Mouse (Mus musculus) kidney, postnatal 25 days (tissue): ENCODE measurements around the gene Cmtm1.
"Not testable (repeated sequence)": the region's sequence is repeated elsewhere in the genome, so short reads cannot be mapped to it uniquely, and the experiment has no call there.

Source experiments
- DNase-seq, 2 experiments: peaks; one replicate each; pipeline ENCODE4 v3.0.0; 2021; ENCODE audit warnings: mixed read lengths in 2 of 2

Gene Cmtm1

DNA sequence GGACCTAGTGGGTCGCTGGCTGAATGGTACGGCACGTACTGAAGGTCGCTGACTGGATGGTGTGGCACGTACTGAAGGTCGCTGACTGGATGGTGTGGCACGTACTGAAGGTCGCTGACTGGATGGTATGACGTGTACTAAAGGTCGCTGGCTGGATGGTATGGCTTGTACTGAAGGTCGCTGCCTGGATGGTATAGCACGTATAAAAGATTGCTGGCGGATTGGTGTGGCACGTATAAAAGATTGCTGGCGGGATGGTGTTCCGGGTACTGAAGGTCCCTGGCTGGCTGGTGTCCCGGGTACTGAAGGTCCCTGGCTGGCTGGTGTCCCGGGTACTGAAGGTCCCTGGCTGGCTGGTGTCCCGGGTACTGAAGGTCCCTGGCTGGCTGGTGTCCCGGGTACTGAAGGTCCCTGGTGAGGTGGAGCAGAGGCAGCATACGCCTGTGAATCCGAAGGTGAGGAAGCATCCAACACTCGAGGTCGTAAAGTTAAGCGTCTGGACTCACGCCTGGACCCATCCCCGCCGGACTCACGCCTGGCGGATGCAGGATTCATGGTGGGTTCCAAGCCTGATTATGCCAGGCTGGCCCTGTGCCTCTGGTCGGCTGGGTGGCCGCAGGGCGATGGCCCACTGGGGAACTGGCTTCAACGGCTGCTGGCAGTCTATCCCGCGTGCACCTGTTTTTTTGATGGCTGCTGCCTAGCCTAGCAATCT lies at the start of gene Cmtm1, which contains the start of gene Gm45711:
TSS of gene Cmtm1 (minus strand) at position 705 of the 715 bp plus-strand sequence.
TSS of gene Gm45711 (minus strand) at position 641 of the 715 bp plus-strand sequence.
- DNase-seq = not testable (repeated sequence)

GRCm38 (mm10) chr8:104358637-104359036 lies 48.7 kb upstream of the Cmtm1 start:
- DNase-seq = no peak

- DNase-seq = no peak
These were observed 44.6 kb upstream of the Cmtm1 start for GRCm38 (mm10) chr8:104354504-104354903.

- no peak for DNase-seq
These were observed 43.2 kb upstream of the Cmtm1 start for GRCm38 (mm10) chr8:104353186-104353585.

GRCm38 (mm10) chr8:104350047-104350446 lies 40.1 kb upstream of the Cmtm1 start:
- peak in 1 of 2 experiments; percentile 16 for DNase-seq

DNA sequence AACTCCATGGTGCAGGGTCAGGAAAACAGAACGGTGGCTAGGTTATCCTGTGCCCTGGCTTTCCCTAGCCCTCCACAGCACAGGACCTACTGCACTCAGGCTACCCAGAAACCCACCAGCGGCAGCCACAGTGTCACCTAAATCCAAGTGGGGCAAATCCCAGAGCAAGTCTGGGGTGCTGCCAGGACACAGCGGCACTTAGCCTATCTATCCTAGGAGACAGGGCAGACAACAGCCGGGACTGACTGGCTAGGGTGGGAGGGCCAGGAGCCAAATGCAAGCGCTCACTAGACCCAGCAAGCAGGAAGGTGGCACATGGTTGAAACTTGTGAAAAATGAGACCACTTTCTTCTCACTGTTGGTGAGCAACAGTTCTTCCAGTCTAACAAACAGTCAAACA lies 39.0 kb upstream of the Cmtm1 start:
- DNase-seq = no peak

DNA sequence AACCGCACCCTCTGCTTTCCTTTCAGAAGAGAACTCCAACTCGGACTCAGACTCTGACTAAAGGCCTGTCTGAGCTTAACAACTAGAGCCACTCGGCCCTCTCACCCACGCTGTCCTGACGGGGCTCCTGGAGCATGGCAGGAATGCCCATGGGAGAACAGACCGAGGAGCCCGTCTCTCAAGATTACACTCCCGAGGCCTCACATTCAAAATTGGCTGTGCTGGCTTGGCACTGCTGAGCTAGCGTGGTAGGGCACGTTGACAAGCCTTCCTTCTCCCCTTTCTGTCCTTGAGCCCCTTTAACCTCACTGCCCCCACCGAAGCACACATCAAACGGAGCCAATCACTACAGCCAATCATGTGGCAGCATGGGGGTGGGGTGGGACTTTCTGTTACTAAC lies 36.8 kb upstream of the Cmtm1 start:
- no peak for DNase-seq

DNA sequence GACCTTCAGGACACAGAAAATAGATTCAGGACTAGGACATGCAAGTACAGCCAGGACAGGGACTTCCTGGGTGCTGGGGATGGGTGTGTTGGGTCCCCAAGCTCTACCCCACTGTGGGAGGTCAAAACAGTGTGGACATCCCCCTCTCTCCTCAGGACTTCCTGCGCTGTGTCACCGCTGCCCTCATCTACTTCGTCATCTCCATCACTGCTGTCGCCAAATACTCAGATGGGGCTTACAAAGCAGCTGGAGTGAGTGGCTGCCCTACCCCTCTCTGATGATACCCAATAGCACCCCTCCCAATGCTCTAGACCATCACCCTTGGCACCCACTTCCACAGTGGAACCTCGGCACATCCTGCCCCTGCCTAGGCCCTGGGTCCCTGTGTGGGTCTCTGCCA lies 34.7 kb upstream of the Cmtm1 start:
- DNase-seq = no peak

- peak; percentile 90 to 91 for DNase-seq
These were observed 34.0 kb upstream of the Cmtm1 start for GRCm38 (mm10) chr8:104343957-104344356.

GRCm38 (mm10) chr8:104342426-104342825 lies 32.5 kb upstream of the Cmtm1 start:
- DNase-seq = no peak

DNA sequence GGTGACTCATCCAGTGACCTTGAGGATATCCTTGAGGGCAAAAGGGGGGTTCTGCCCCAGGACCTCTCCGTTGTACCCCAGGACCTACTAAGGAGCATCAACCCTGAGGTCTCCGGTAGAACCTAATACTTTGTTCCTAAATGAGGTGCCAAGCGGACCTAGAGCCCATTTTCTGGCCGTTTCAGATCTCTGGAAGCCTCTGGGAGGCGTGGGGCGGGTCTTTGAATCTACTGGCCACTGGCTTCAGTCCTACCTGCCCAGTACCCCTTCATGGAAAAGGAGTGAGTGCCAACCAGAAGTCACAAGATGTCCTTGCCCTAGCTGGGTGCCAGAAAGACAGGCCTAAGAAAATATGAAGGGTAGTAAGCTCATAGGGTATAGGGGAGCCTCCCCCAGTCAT lies 31.7 kb upstream of the Cmtm1 start:
- no peak for DNase-seq

- DNase-seq = peak; percentile 79 to 82
These were observed 31.2 kb upstream of the Cmtm1 start for GRCm38 (mm10) chr8:104341106-104341561.

GRCm38 (mm10) chr8:104340233-104341105 lies 30.5 kb upstream of the Cmtm1 start:
- peak; percentile 74 to 86 for DNase-seq

DNA sequence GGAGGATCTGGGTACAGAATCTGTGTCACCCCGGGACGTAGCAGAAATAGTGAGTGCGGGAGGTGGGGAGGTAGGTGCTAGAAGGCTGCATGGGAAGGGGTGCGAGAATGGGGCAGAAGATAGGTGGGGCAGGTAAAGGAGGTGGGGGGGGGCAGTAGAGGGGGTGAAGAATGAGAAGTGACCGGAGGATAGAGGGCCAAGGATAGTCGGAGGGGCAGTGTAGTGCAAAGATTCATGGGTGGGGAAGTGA lies 30.0 kb upstream of the Cmtm1 start:
- no peak for DNase-seq

DNA sequence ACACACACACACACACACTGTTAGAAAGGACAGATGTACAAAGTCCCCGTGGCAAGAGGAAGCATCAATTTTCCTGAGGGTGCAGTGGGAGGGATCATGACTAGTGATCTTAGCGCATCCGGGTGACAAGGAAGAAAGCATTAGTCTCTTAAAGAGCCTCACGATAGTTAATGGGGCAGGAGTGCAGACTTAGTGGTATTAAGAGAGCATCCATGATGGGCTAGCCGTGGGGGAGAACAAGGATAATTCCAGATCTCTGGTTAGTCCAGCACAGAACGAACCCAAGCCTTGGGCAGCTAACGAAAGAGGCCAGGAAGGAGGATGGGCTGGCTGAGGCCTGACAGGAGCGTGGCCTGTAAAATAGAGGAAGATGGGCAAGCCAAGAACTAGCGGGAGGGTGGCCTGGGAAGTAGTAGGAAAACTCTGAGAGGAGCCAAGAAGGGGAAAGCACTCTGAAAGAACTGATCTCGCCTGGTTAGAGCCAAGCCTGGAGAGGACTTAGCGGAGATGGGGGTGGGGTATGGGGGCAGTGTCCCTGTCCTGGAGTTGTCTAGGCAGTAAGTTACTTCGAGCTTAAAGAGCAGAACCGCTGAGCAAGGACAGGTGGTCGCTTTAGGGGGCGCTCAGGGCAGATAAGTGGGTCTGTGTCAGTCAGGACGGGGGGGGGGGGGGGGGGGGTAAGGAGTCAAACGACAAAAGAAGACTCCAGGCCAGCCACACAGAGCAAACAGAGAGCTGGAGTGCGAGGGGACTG lies 29.5 kb upstream of the Cmtm1 start, which contains the start of gene Cmtm3:
TSS of gene Cmtm3 (plus strand) at position 182 of the 754 bp plus-strand sequence.
- DNase-seq = peak; percentile 26 to 61

DNA sequence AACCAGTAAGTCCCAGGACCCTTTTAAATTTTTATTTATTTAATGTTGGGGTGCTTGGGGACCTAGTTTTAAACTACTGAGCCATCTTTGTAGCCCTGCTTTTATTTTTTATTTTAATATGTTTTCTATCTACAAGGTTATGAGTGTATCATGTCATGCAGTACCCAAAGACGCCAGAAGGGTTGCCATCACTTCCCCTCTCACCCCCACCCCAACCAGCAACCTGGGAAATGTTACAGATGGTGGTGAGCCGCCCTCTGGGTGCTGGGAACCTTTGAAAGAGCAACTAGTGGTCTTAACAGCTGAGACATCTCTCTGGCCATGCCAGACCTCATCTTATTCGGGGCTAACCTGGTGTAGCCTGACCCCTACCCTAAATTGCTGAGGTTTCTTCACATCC lies 27.9 kb upstream of the Cmtm1 start:
- no peak for DNase-seq

DNA sequence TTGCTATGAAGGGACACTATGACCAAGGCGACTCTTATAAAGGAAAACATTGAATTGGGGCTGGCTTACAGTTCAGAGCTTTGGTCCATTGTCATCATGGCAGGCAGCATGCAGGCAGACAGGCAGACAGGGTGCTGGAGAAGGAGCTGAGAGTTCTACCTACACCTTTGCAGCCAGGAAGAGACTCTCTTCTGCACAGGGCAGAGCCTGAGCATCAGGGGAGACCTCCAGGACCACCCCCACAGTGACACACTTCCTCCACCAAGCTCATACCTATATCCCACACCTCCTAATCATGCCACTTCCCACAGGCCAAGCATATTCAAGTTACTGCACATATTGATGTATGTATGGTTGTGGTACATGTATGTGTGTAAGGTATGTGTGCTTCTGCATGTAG lies 26.9 kb upstream of the Cmtm1 start:
- no peak for DNase-seq

DNA sequence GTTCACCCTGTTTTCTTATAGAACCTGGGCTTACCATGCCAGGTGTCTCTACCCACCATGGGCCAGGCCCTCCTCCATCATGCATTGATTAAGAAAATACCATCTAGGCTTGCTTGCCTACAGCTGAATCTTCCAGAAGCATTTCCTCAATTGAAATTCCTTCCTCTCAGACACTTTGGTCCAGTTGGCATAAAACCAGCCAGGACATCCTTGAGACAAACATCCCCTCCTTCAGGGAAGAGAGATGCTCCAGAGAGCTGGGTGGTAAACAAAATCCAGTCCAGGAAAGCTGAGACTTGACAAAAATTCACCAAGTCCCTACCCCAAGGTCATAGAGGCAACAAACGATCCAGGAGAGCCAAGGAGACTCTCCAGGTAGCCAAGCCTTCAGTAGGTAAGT lies 24.3 kb upstream of the Cmtm1 start:
- DNase-seq = no peak

- no peak for DNase-seq
These were observed 23.8 kb upstream of the Cmtm1 start for GRCm38 (mm10) chr8:104333786-104334185.

- no peak for DNase-seq
These were observed 23.0 kb upstream of the Cmtm1 start for GRCm38 (mm10) chr8:104332665-104333631.

- DNase-seq = not testable (repeated sequence)
These were observed 12.0 kb upstream of the Cmtm1 start, which contains the start of gene Cmtm2b for GRCm38 (mm10) chr8:104321930-104322329. Gene Cmtm2b, plus strand, starts transcription at chr8:104322230.

- DNase-seq = not testable (repeated sequence)
These were observed 11.3 kb upstream of the Cmtm1 start, which contains the start of gene Gm11020 for GRCm38 (mm10) chr8:104321267-104321666. Gene Gm11020, plus strand, starts transcription at chr8:104321567.
